Comparison of ENCODE assay signal across 8 mouse cellular contexts in the genomic region with DNA sequence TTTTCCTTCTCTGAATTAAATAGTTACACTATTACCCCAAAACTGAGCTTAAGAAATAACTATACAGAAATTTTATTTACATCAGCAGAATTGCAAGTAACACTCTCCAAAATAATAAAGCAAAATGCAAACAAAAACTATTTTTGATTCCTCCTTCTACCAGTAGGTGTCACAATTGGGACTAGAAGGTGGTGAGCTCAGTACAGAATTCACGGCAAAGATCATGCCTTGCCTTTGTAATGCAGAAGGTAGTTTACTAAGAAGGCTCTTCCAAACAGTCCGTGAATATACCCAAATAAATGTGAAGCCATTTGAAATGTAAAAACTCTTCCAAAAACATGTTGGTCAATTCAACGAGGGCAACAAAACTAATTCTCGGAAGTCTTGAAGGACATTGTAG.
DNase-seq lines count a peak whose midpoint lies in the region.

No protein-coding gene starts in this region.

- intact Hi-C loops in left cerebral cortex, postnatal 25 days (cut with DNase I): loop anchor here (5.0 to 10.0 kb wide), 5 partner anchors 426 to 1508 kb away; a partner anchor contains a TSS
- intact Hi-C loops in heart, postnatal 25 days (cut with DNase I): no loop called here

- WGBS in heart, embryonic 10.5 days: 38% methylated on average over 4 of the region's 4 CpGs

- no peak overlapping the region for H3K27ac ChIP-seq in heart, embryonic 10.5 days

- H3K36me3 ChIP-seq in heart, embryonic 10.5 days: no peaks in the 10 kb centered on the region

- H3K4me1 ChIP-seq in heart, embryonic 10.5 days: no peaks in the 10 kb centered on the region

- DNase-seq in left cerebral cortex, adult 11 months (ENCODE audit: low spot score): peak; percentile 26
- no peak for DNase-seq in left cerebral cortex, adult 8-10 months (ENCODE audit: low spot score in 2 of 2)
- DNase-seq in Muller cell, postnatal 12 days (ENCODE audit: inconsistent ontology term): peak; percentile 44
- DNase-seq in c-Kit-positive CD71-positive TER-119-positive erythroid progenitor cells, embryonic 14.5 days (ENCODE audit: low spot score): peak; percentile 2
- DNase-seq in left cerebral cortex, postnatal 25 days (ENCODE audit: low spot score in 2 of 2): peak; percentile 17 to 45
- no peak for DNase-seq in heart, embryonic 10.5 days (ENCODE audit: low spot score)
- no peak for DNase-seq in heart, postnatal 25 days (ENCODE audit: low spot score)
- no peak for DNase-seq in gastrocnemius, adult 18-20 months (ENCODE audit: low spot score)

- H3K27me3 ChIP-seq in heart, embryonic 10.5 days (ENCODE audit: insufficient read depth, poor library complexity, severe bottlenecking): no peaks in the 10 kb centered on the region

- no peak overlapping the region for H3K4me3 ChIP-seq in heart, embryonic 10.5 days

- H3K9me3 ChIP-seq in heart, embryonic 10.5 days: no peaks in the 10 kb centered on the region

Comparison
In these comparisons a context has a peak if more than half of its experiments do, and no peak if none do; other contexts are left out.
1. DNase-seq: peak in left cerebral cortex, adult 11 months (single experiment), Muller cell, postnatal 12 days (single experiment), c-Kit-positive CD71-positive TER-119-positive erythroid progenitor cells, embryonic 14.5 days (single experiment) and left cerebral cortex, postnatal 25 days (2 of 2); none in left cerebral cortex, adult 8-10 months (0 of 2), heart, embryonic 10.5 days (single experiment), heart, postnatal 25 days (single experiment) and gastrocnemius, adult 18-20 months (single experiment).